Mouse (Mus musculus): ENCODE results near the gene Sugct. TPM values are rescaled to one million over a fixed set of nuclear protein-coding genes. Genes with fewer than 3 reads are reported as not detected.
"Not testable (repeated sequence)": the region's sequence is repeated elsewhere in the genome, so short reads cannot be mapped to it uniquely, and the experiment has no call there.

Sugct gene
- polyA plus RNA-seq, 1 experiment: 6.5 TPM

GRCm38 (mm10) chr13:16898084-16898792 is 797.1 kb downstream of the Sugct start:
- no peak for DNase-seq (ENCODE audit: low spot score)

- DNase-seq (ENCODE audit: low spot score): no peak
Measured at GRCm38 (mm10) chr13:16878056-16878455, 817.3 kb downstream of the Sugct start.

- no peak for DNase-seq (ENCODE audit: low spot score)
Measured at GRCm38 (mm10) chr13:16859986-16860385, 835.4 kb downstream of the Sugct start.

GRCm38 (mm10) chr13:16847236-16847635 is 848.1 kb downstream of the Sugct start:
- DNase-seq (ENCODE audit: low spot score): no peak

- no peak for DNase-seq (ENCODE audit: low spot score)
Measured at GRCm38 (mm10) chr13:16840994-16841393, 854.4 kb downstream of the Sugct start.

- no peak for DNase-seq (ENCODE audit: low spot score)
Measured at GRCm38 (mm10) chr13:16838409-16838808, 856.9 kb downstream of the Sugct start.

GRCm38 (mm10) chr13:16835111-16835510 is 860.2 kb downstream of the Sugct start:
- DNase-seq (ENCODE audit: low spot score): no peak

GRCm38 (mm10) chr13:16833069-16833468 is 862.3 kb downstream of the Sugct start:
- DNase-seq (ENCODE audit: low spot score): no peak

- no peak for DNase-seq (ENCODE audit: low spot score)
Measured at GRCm38 (mm10) chr13:16831840-16832239, 863.5 kb downstream of the Sugct start.

- not testable (repeated sequence) for DNase-seq (ENCODE audit: low spot score)
Measured at GRCm38 (mm10) chr13:16830291-16830690, 865.1 kb downstream of the Sugct start.

GRCm38 (mm10) chr13:16829589-16829988 is 865.8 kb downstream of the Sugct start:
- no peak for DNase-seq (ENCODE audit: low spot score)

GRCm38 (mm10) chr13:16825619-16826018 is 869.7 kb downstream of the Sugct start:
- DNase-seq (ENCODE audit: low spot score): no peak

- DNase-seq (ENCODE audit: low spot score): no peak
Measured at GRCm38 (mm10) chr13:16821785-16822184, 873.6 kb downstream of the Sugct start.

- DNase-seq (ENCODE audit: low spot score): no peak
Measured at GRCm38 (mm10) chr13:16817471-16817870, 877.9 kb downstream of the Sugct start.

GRCm38 (mm10) chr13:16816747-16817146 is 878.6 kb downstream of the Sugct start:
- DNase-seq (ENCODE audit: low spot score): no peak

GRCm38 (mm10) chr13:16812268-16812667 is 883.1 kb downstream of the Sugct start:
- DNase-seq (ENCODE audit: low spot score): no peak

Other genes starting within 250 kb of the Sugct start
- 14.7 and 16.6 TPM in 2 replicates for gene Mplkip, start 361 bp downstream of the Sugct start, polyA plus RNA-seq (2012; rRNA removed)
- 23.9 and 27.8 TPM in 2 replicates for gene Cdk13, start 109.5 kb upstream of the Sugct start, polyA plus RNA-seq (2012; rRNA removed)
- gene Rala, start 248.7 kb upstream of the Sugct start, polyA plus RNA-seq (2012; rRNA removed): 39.1 and 45.2 TPM in 2 replicates

Data from urinary bladder, adult 2 months (tissue).